Mouse (Mus musculus): ENCODE results near the gene Mamstr. TPM values are rescaled to one million over a fixed set of nuclear protein-coding genes. Genes with fewer than 3 reads are reported as not detected.

Mamstr gene
- total RNA-seq, 1 experiment: 0.71 TPM

- Histone ChIP-seq H3K4me3 (ENCODE audit: insufficient read depth in 1 of 2, low read depth in 1 of 2, low read length in 2 of 2, poor library complexity in 1 of 2, severe bottlenecking in 1 of 2) (no peak overlapping the region), H3K4me1 (ENCODE audit: control insufficient read depth in 2 of 2, insufficient read depth in 2 of 2, low read length in 2 of 2, poor library complexity in 1 of 2) (peaks cover 0 to 9% of the 10 kb centered on the region in 2 experiments; a peak in 1 of 4 replicates), H3K27ac (ENCODE audit: insufficient read depth, low read depth, low read length, poor library complexity, severe bottlenecking) (no peak overlapping the region), H3K36me3 (ENCODE audit: control insufficient read depth, insufficient read depth, low read length, poor library complexity, severe bottlenecking) (peaks cover 3% of the 10 kb centered on the region; the same call in 1 of the 2 replicates), H3K9me3 (ENCODE audit: control insufficient read depth, insufficient read depth, low read depth, low read length) (no peaks in the 10 kb centered on the region), H3K9ac (ENCODE audit: insufficient read depth, low read depth, low read length, poor library complexity, severe bottlenecking) (no peak overlapping the region)
- TF ChIP-seq CHD2 (IDR thresholded peaks at IDR 0.05; ENCODE audit: low read depth, low read length) (no peak), HCFC1 (IDR thresholded peaks at IDR 0.05; ENCODE audit: borderline replicate concordance, insufficient read depth, low read length) (no peak), ZNF384 (IDR thresholded peaks at IDR 0.05; ENCODE audit: low read depth, low read length) (no peak), ZC3H11A (IDR thresholded peaks at IDR 0.05; ENCODE audit: borderline replicate concordance, low read depth, low read length) (no peak), MAFK (IDR thresholded peaks at IDR 0.05; ENCODE audit: insufficient read depth, low read depth, low read length) (no peak)
- DNase-seq (ENCODE audit: low read depth, low spot score): no peak
- in situ Hi-C loops (cut with MboI; ENCODE audit: low sequenced_read_pairs in 2 of 2, unreplicated experiment in 2 of 2): no loop called here
These were observed 40.3 kb downstream of the Mamstr start for GRCm38 (mm10) chr7:45679966-45680621.

DNA sequence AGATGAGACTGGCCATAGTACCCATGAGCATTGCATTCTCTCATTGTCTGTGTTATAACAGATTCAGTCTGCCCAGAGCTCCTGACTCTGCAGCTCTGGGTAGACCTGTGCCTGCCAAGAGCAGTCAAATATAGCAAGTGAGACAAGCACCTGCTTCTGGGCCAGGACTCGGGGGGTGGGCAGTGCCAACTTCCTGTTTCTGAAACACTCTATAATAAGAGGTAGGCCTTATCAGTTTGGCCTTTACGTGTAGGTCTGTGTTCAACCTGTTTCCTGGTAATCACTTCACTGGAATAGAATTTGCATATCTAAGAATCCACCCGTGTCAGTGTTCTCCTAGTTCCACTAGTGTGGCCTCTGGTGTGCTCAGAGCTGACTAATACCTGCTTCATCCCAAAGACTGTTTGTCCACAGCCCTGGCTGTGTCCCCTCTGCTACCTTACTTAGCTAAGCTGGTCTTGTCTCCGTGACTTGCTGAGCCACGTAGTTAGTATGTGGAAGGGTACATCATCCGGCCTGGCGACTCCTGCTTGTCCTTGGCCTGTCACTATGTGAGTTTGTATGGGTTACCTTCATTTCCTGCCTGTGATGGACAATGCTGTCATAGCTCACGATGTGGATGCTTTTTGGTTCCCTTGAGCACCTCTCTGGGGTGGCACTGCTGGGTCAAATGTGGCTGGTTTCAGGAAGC, 41.4 kb downstream of the Mamstr start:
- DNase-seq (ENCODE audit: low read depth, low spot score): no peak
- Histone ChIP-seq H3K9ac (ENCODE audit: insufficient read depth, low read depth, low read length, poor library complexity, severe bottlenecking) (no peak overlapping the region), H3K27ac (ENCODE audit: insufficient read depth, low read depth, low read length, poor library complexity, severe bottlenecking) (no peak overlapping the region), H3K36me3 (ENCODE audit: control insufficient read depth, insufficient read depth, low read length, poor library complexity, severe bottlenecking) (peaks cover 3% of the 10 kb centered on the region; the same call in 1 of the 2 replicates), H3K9me3 (ENCODE audit: control insufficient read depth, insufficient read depth, low read depth, low read length) (no peaks in the 10 kb centered on the region), H3K4me3 (ENCODE audit: insufficient read depth in 1 of 2, low read depth in 1 of 2, low read length in 2 of 2, poor library complexity in 1 of 2, severe bottlenecking in 1 of 2) (no peak overlapping the region), H3K4me1 (ENCODE audit: control insufficient read depth in 2 of 2, insufficient read depth in 2 of 2, low read length in 2 of 2, poor library complexity in 1 of 2) (peaks cover 0 to 9% of the 10 kb centered on the region in 2 experiments; a peak in 1 of 4 replicates)
- no peak for TF ChIP-seq ZC3H11A (IDR thresholded peaks at IDR 0.05; ENCODE audit: borderline replicate concordance, low read depth, low read length)
- TF ChIP-seq CHD2 (IDR thresholded peaks at IDR 0.05; ENCODE audit: low read depth, low read length): no peak
- no peak for TF ChIP-seq ZNF384 (IDR thresholded peaks at IDR 0.05; ENCODE audit: low read depth, low read length)
- TF ChIP-seq MAFK (IDR thresholded peaks at IDR 0.05; ENCODE audit: insufficient read depth, low read depth, low read length): no peak
- no peak for TF ChIP-seq HCFC1 (IDR thresholded peaks at IDR 0.05; ENCODE audit: borderline replicate concordance, insufficient read depth, low read length)
- in situ Hi-C loops (cut with MboI; ENCODE audit: low sequenced_read_pairs in 2 of 2, unreplicated experiment in 2 of 2): no loop called here

DNA sequence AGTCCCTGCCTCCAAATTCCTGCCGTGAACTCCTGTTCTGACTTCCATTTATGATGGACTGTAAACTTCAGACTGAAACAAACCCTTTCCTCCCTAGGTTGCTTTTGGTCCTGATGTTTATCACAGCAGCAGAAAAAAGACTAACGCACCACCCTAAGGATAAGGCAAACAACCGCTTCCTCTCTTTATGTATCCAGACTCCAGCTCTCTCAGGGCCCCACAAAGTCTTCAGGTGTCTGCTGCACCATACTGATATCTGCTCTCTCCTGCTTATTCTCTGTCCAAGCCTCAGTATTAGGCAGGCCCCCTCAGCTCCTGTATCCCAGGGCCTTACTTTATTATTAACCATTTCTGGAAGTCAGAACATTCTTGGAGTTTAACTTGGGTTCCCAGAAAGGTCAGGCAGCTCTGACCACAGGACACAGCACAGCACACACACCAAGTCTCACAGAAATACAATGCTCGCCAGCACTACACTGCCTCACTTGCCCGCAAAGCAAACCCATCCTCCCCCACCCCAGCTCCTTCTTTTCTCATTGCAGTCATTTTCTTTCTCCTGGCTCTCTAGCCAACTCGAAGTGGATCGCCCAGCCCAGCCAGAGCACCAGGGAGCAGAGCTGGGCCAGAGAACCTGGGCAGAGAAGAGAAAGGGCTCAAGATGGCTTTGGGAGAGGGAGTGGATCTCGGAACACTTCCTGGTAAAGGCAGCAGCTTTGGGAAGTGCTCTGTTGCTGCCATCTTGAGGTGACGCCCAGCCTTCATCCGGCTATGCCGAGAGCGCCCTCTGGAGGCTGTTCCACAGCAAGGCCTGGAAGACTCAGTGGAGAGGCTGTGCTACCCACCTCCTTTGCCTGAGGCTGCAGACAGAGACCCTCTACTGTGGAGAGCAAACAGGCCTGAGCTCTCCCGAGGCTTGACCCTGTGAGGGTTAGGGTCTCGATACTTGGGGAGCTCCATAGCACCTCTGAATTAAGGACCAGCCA, 42.7 kb downstream of the Mamstr start:
- peak overlapping the region; percentile 62 for H3K27ac ChIP-seq (ENCODE audit: insufficient read depth, low read depth, low read length, poor library complexity, severe bottlenecking)
- in situ Hi-C loops (cut with MboI; ENCODE audit: low sequenced_read_pairs in 2 of 2, unreplicated experiment in 2 of 2): no loop called here
- peak; percentile 92 for DNase-seq (ENCODE audit: low read depth, low spot score)
- H3K4me3 ChIP-seq (ENCODE audit: insufficient read depth in 1 of 2, low read depth in 1 of 2, low read length in 2 of 2, poor library complexity in 1 of 2, severe bottlenecking in 1 of 2): peak overlapping the region; percentile 11 to 15; a peak in 1 of 4 replicates
- peak overlapping the region; percentile 76 for H3K9ac ChIP-seq (ENCODE audit: insufficient read depth, low read depth, low read length, poor library complexity, severe bottlenecking)
- H3K4me1 ChIP-seq (ENCODE audit: control insufficient read depth in 2 of 2, insufficient read depth in 2 of 2, low read length in 2 of 2, poor library complexity in 1 of 2): peaks cover 0 to 11% of the 10 kb centered on the region in 2 experiments; a peak in 1 of 4 replicates
- no peaks in the 10 kb centered on the region; the same call in 1 of the 2 replicates for H3K36me3 ChIP-seq (ENCODE audit: control insufficient read depth, insufficient read depth, low read length, poor library complexity, severe bottlenecking)
- TF ChIP-seq MAFK (IDR thresholded peaks at IDR 0.05; ENCODE audit: insufficient read depth, low read depth, low read length): no peak
- peak; percentile 43; the same call in 1 of the 2 replicates for TF ChIP-seq HCFC1 (IDR thresholded peaks at IDR 0.05; ENCODE audit: borderline replicate concordance, insufficient read depth, low read length)
- no peak for TF ChIP-seq CHD2 (IDR thresholded peaks at IDR 0.05; ENCODE audit: low read depth, low read length)
- TF ChIP-seq ZC3H11A (IDR thresholded peaks at IDR 0.05; ENCODE audit: borderline replicate concordance, low read depth, low read length): peak; percentile 73; the same call in 1 of the 2 replicates
- TF ChIP-seq ZNF384 (IDR thresholded peaks at IDR 0.05; ENCODE audit: low read depth, low read length): no peak
- no peaks in the 10 kb centered on the region for H3K9me3 ChIP-seq (ENCODE audit: control insufficient read depth, insufficient read depth, low read depth, low read length)
